Mouse (Mus musculus) thymus, postnatal 36 days (tissue): Measurements from ENCODE around the gene Rbfox1.

Experiments used
- DNase-seq, 2 experiments: peaks; one replicate each; pipeline ENCODE4 v3.0.0; 2022; ENCODE audit warnings: mixed read lengths in 2 of 2

Rbfox1 gene

GRCm38 (mm10) chr16:5884746-5885689, at the start of gene Rbfox1:
Gene Rbfox1, plus strand, starts transcription at chr16:5885355.
- no peak for DNase-seq

GRCm38 (mm10) chr16:5836744-5837143, 48.4 kb upstream of the Rbfox1 start:
- DNase-seq: no peak

- DNase-seq: no peak
Measured at GRCm38 (mm10) chr16:5841167-5841566, 44.0 kb upstream of the Rbfox1 start.

GRCm38 (mm10) chr16:5845645-5846044, 39.5 kb upstream of the Rbfox1 start:
- DNase-seq: no peak

GRCm38 (mm10) chr16:5853055-5853454, 32.1 kb upstream of the Rbfox1 start:
- no peak for DNase-seq

GRCm38 (mm10) chr16:5864350-5864749, 20.8 kb upstream of the Rbfox1 start:
- DNase-seq: no peak

- DNase-seq: no peak
Measured at GRCm38 (mm10) chr16:5866966-5867365, 18.2 kb upstream of the Rbfox1 start.

GRCm38 (mm10) chr16:5870391-5870790, 14.8 kb upstream of the Rbfox1 start:
- DNase-seq: no peak

GRCm38 (mm10) chr16:5881820-5882219, 3.3 kb upstream of the Rbfox1 start:
- peak; percentile 8 to 9 for DNase-seq

- no peak for DNase-seq
Measured at GRCm38 (mm10) chr16:5885690-5886050, 515 bp downstream of the Rbfox1 start.

GRCm38 (mm10) chr16:5895564-5895963, 10.4 kb downstream of the Rbfox1 start:
- DNase-seq: no peak

GRCm38 (mm10) chr16:5898330-5898729, 13.2 kb downstream of the Rbfox1 start:
- DNase-seq: no peak

GRCm38 (mm10) chr16:5910742-5911141, 25.6 kb downstream of the Rbfox1 start:
- DNase-seq: no peak

GRCm38 (mm10) chr16:5911880-5912327, 26.7 kb downstream of the Rbfox1 start:
- no peak for DNase-seq

GRCm38 (mm10) chr16:5917937-5918336, 32.8 kb downstream of the Rbfox1 start:
- DNase-seq: no peak

GRCm38 (mm10) chr16:5926986-5927385, 41.8 kb downstream of the Rbfox1 start:
- DNase-seq: no peak

GRCm38 (mm10) chr16:5931680-5932079, 46.5 kb downstream of the Rbfox1 start:
- peak; percentile 4 to 9 for DNase-seq

- no peak for DNase-seq
Measured at GRCm38 (mm10) chr16:5940016-5940415, 54.9 kb downstream of the Rbfox1 start.

- DNase-seq: no peak
Measured at GRCm38 (mm10) chr16:5945682-5946081, 60.5 kb downstream of the Rbfox1 start.

- DNase-seq: no peak
Measured at GRCm38 (mm10) chr16:5953106-5953505, 68.0 kb downstream of the Rbfox1 start.

- DNase-seq: no peak
Measured at GRCm38 (mm10) chr16:5957418-5957817, 72.3 kb downstream of the Rbfox1 start.

- no peak for DNase-seq
Measured at GRCm38 (mm10) chr16:5961786-5962185, 76.6 kb downstream of the Rbfox1 start.

GRCm38 (mm10) chr16:5974172-5974571, 89.0 kb downstream of the Rbfox1 start:
- no peak for DNase-seq
